Mouse (Mus musculus): Measurements from ENCODE around the gene Psmd1. TPM values are rescaled to one million over a fixed set of nuclear protein-coding genes. Genes with fewer than 3 reads are reported as not detected.
"Not testable (repeated sequence)": the region's sequence is repeated elsewhere in the genome, so short reads cannot be mapped to it uniquely, and the experiment has no call there.

Psmd1 gene
- total RNA-seq (2021): 100 to 1,000 TPM; 114 to 115 TPM
- long read RNA-seq, experiment 1, transcript Psmd1-201 (25 exons, 3,112 nt): major isoform, 110 of 169 reads
- long read RNA-seq, experiment 1, partial matches to known transcripts: 47 of 169 reads
- long read RNA-seq, experiment 1, other reads (novel, unspliced or antisense): 9 of 169 reads
- long read RNA-seq, experiment 2, transcript Psmd1-201 (25 exons, 3,112 nt): major isoform, 87 of 137 reads
- long read RNA-seq, experiment 2, partial matches to known transcripts: 38 of 137 reads
- long read RNA-seq, experiment 2, other reads (novel, unspliced or antisense): 12 of 137 reads

DNA sequence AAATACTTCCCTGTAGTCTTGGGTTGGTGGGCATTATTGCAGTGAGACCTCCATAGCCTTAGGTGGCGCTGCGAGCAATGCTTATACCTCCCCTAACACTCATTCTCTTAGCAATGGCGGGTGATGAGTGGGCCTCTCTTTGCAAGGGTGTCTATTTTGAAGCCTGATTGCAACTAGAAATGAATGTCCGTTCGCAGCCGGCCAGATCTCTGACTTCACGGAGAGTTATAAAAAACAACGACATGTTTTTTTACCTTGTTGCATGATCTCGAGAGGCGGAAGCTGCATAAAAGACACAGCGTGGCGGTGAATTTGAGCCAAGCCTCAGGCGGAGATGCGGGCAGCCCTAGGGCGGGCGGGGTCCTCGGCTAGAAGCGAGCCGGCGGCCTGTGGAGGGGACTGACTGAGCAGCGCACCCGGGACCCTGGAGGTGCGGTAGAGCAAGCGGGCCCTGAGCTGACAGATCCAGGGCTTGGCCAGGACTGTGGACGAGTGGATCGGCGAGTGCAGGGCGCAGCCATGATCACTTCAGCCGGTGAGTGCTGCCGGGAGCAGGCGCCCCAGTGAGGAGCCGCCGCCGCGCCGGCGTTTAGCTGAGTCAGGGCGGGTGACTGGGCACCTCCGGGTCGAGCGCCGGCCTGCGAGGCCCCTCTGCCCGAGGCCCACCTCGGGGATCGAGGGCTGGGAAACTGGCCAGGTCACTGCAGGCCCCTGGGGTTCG is at the start of gene Psmd1:
Gene Psmd1 (plus strand): TSS at position 117 of the 721 bp plus-strand sequence.
- DNase-seq (ENCODE audit: low spot score in 2 of 2): peak; percentile 86 to 90

DNA sequence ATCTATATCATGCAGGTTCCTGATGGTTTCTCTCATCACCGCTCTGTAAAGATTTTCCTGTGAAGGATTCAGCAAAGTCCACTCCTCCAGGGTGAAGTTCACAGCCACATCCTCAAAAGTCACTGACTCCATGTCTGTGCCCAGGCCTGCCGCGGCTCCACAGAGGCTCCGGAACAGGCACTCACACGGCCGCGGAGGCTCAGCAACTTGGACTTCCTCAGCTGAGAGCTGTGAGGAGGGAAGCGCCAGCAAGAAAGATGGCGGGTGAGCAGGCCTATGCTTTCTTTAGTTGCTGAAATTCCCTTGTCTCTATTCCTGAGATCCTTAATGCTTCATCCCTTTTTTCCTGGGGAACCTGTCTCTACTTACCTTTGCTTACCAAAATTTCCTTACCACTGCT is 48.4 kb upstream of the Psmd1 start:
- not testable (repeated sequence) for DNase-seq (ENCODE audit: low spot score in 2 of 2)

DNA sequence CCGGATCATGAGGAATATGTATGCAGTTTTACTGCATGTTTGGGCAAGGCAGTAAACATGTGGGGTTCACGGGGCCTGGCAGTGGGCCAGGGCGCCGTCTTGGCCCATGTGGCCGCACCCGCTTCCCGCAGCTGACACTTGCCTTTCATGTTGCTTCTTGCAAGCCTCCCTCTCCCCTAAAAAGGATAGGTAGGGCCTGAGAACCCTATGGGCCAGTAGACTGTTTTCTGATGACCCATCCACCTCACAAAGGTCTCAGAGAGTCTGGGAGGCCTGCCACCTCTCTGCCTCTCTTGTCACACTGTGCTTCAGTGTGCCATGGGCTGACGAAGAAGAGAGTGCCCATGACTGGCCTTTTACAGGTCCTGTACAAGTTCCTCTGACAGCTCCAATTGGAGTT is 47.7 kb upstream of the Psmd1 start, which contains the start of gene Spata3:
Gene Spata3 (plus strand): TSS at position 301 of the 400 bp plus-strand sequence.
- no peak for DNase-seq (ENCODE audit: low spot score in 2 of 2)

GRCm38 (mm10) chr1:86018235-86019055 is 45.7 kb upstream of the Psmd1 start:
- peak; percentile 52 to 78 for DNase-seq (ENCODE audit: low spot score in 2 of 2)

DNA sequence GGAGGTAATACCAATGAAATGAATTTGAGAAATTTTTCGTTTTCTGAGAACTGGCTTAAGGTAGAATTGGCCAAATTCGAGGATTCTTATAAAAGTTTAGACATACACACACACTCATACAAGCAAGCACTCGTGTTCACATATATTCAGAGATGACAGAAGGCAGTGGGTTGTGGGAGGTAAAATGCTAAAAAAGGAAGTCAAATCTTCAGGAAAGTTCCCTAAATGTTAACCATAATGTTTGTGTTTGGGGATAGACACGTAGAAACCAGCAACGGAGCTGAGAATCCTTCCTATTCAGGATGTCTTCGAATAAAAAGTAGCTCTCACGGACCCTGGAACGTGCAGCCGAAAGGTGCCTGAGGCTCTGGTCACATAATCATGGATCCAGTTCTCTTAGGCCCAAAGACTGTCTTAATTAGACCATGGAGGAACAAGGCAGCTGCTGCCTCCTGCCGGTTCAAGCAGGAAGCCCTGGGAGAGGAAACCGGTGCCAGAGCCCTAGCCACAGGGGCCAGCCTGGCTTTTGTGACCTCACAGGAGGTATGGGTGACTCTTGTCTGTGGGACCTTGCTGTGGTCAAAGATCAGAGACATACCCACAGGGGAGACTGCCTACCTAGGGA is 42.7 kb upstream of the Psmd1 start:
- no peak for DNase-seq (ENCODE audit: low spot score in 2 of 2)

- peak; percentile 62 to 70 for DNase-seq (ENCODE audit: low spot score in 2 of 2)
These were observed 31.8 kb upstream of the Psmd1 start for GRCm38 (mm10) chr1:86032273-86032987.

DNA sequence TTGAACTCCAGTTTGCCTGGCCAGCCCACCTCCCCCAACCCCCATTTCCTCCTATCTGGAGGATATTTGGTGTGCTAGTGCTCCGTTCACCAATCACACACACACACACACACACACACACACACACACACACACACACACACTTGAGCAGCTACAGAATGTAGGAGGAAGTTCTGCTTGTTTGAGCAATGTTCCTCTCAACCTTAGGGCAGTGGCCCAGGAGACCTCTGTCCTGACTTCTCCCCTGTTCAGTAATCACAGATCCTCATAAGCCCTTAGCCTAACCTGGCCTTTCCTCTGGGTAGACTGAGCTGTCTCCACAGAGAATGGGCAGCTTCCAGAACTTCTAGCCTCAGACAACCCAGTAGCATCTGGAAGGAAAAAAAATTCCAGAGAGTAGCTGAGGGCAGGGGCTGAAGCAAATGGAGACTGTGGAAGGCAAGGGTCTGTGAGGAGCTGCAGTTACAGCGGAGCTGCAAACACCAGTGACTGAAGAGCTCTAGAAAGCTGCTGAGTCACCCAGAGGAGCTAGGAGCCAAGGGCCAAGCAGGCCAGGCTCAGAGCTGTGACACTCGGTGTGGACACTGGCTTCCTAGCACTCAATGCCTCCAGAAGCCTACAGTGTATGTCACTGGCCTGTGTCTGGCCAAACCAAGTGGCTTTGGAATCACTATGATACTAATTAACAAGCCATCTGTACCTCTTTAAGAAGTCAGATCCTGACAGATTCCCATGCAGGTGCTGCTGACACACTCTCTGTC is 25.8 kb upstream of the Psmd1 start:
- no peak for DNase-seq (ENCODE audit: low spot score in 2 of 2)

- DNase-seq (ENCODE audit: low spot score in 2 of 2): no peak
These were observed 24.1 kb upstream of the Psmd1 start for GRCm38 (mm10) chr1:86040131-86040530.

DNA sequence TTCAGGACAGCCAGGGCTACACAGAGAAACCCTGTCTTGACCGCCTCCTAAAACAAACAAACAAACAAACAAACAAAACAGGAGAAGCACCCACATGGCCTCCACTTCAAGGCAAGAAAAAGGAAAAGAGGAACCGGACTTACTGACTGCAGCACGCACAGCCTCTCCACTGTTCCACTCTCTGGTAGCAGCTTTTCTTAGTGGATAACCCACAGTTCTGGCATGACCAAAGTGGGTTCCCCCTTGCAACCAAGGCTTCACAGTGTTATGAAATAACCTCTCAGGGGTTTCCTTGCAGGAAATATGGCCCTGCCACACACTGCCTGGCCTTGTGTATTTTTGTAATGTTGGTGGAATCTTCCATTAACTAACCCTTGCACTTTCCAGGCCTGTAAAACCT is 23.4 kb upstream of the Psmd1 start:
- DNase-seq (ENCODE audit: low spot score in 2 of 2): no peak

DNA sequence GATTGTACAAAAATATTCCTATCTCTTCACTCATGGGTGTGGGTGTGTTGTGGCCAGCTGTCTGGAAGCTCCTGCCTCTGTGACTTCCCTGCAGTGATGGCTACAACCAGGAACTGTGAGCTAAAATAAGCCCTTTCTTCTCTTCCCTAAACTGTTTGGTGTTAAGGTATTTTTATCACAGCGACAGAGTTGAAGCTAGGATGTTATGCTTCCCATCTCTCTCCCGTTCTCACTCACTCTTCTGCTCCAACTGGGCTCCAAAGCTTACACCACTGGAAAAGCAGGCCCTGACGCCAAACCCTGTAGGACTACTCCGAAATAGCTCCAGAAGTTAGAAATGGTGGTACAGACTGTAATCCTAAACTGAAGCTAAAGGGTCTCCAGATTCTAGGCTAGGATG is 19.1 kb upstream of the Psmd1 start:
- DNase-seq (ENCODE audit: low spot score in 2 of 2): no peak

- DNase-seq (ENCODE audit: low spot score in 2 of 2): peak in 1 of 2 experiments; percentile 52
These were observed 18.1 kb upstream of the Psmd1 start, which contains the start of gene 2810459M11Rik for GRCm38 (mm10) chr1:86045848-86046805. Gene 2810459M11Rik (plus strand): TSS chr1:86045863.

- DNase-seq (ENCODE audit: low spot score in 2 of 2): no peak
These were observed 17.2 kb upstream of the Psmd1 start for GRCm38 (mm10) chr1:86046833-86047563.

DNA sequence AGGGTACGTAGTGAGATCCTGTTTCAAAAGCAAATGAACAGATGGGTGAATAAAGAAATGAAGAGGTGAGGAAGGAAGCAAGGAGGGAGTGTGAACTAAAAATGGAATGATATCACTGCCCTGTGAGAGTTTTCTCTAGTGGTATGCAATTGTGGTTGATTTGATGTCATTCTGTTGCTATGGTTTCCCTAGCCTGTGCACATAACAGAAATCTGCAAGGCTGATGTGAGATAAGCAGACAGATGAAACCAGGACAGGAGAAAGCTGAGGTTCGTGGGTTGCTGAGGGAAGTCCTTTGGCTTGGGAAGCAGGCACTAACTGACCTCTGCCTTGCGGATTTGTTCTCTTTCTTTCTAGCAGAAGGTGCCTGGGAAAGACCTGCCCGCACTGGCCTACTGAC is 16.0 kb upstream of the Psmd1 start:
- DNase-seq (ENCODE audit: low spot score in 2 of 2): no peak

- no peak for DNase-seq (ENCODE audit: low spot score in 2 of 2)
These were observed 15.4 kb upstream of the Psmd1 start for GRCm38 (mm10) chr1:86048744-86049143.

DNA sequence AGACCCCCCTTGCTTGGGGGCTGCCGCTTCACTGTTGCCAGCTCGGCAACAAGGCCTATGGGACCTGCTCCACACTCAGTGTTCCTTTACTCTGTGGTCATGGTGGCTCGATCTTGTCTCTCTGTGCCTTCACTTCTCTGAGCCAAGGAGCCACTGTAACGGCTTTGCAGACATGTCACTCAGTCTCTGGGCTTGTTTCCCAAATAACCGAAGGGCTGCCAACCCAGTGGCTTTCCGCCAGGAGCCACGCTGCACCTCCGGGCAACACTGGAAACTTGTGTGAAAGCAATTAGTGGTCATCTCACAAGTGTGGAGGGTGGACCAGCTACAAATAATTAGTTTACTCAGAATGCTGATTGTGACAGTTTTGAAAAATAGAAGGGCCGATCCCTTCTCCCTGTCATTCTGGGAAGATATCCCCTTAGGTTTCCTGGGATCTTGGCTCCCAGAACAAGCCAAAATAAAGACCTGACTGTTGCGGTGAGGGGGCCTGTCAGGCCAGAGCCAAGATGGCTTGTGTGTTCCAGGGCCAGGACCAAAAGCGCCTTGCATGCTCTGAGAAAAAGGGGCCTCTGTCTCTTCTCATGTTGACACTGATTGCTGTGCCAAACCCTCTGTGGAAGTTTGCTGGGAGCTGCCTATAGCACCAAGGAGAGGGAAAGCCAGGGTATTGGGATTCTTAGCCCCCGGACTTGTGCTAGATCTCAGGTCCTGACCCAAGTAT is 10.8 kb upstream of the Psmd1 start:
- DNase-seq (ENCODE audit: low spot score in 2 of 2): peak; percentile 42 to 50

DNA sequence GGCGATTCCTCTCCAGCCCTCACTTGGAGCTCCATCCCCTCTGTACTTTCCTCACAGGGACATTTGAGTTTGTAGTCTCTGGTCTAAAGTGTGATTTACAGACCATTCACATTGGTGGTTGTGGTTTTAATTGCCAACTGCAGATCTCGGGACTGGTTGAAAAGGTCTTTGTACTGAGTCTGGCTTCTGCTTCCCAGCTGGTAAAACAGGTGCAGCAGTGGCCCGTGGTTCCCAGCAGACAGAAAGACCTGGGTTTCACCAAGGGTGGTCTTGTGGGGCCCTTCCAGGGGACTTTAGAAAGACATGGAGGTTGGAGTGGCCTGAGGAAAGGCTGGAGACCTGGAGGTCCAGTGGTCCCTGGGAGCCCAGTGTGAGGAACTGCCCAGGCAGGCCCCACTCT is 9.2 kb upstream of the Psmd1 start:
- DNase-seq (ENCODE audit: low spot score in 2 of 2): no peak

DNA sequence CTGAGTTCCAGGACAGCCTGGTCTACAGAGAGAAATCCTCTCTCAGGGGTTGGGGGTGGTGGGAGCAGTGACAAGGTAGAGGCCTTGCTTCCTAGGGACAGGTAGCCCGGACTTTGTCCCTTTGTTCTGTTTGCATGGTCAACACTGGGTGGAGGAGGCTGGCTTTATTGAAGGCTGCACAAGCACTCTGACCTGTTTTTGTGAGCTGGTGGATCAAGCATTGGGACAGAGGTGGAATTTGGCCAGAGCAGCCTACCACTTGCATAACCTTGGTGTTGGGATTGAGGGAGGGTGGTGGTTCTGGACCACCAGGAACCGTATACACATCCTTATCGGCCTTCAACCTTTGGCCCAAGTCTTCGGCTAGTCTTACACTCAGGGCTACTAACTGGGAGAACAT is 7.9 kb upstream of the Psmd1 start:
- no peak for DNase-seq (ENCODE audit: low spot score in 2 of 2)

Data from left cerebral cortex, adult 18-20 months (tissue).